Mouse (Mus musculus) cortical plate, adult 2 months (tissue): Measurements from ENCODE around the gene Zfp78.

Experiments
- CTCF ChIP-seq: fragments of 200-500 bp; IDR thresholded peaks from 2 replicates; pipeline ENCODE4 v1.5.1; 2011; ENCODE audit warnings: mild to moderate bottlenecking, control low read depth, low read length; ENCODE audit not compliant: insufficient read depth; ENCODE audit errors: extremely low read depth
- POLR2A ChIP-seq: fragments of 200-500 bp; IDR thresholded peaks from 2 replicates; pipeline ENCODE4 v1.6.1; 2011; ENCODE audit warnings: mild to moderate bottlenecking, low read length, control low read depth; ENCODE audit not compliant: insufficient read depth; ENCODE audit errors: extremely low read depth

GRCm38 (mm10) chr7:6358121-6358520, 5.0 kb upstream of the Zfp78 start:
- TF ChIP-seq POLR2A (no peak), CTCF (no peak)
